Mouse (Mus musculus): ENCODE measurements around the gene Col20a1. TPM values are rescaled to one million over a fixed set of nuclear protein-coding genes. Genes with fewer than 3 reads are reported as not detected.

Col20a1 gene
- polyA plus RNA-seq, 1 experiment = 0.24 TPM

DNA sequence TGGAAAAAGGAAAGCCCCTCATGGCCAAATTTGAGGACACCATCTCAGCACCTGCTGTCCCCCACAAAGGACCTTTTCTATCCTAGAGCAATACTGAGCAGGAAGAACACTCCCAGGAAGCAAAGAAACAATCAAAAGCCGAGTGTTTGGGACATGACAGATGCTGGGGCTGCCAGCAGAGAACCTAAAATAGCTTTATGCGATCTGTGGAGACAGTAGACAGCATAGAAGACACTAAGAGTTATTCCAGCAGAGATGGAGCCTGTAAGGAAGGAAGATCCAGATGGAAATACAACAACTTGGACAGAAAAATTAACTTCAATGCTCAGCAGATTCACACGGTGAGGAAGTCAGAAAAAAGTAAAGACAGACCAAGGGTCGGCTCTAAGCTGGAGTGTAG is 79.5 kb downstream of the Col20a1 start:
- Histone ChIP-seq H3K4me2 (ENCODE audit: low read depth) (no peak overlapping the region), H3K4me3 (no peak overlapping the region), H3ac (ENCODE audit: control insufficient read depth, insufficient read length) (no peak overlapping the region), H3K27me3 (ENCODE audit: control insufficient read depth, insufficient read depth, insufficient read length) (peaks cover 39% of the 10 kb centered on the region), H3K36me3 (ENCODE audit: control insufficient read depth, insufficient read depth) (no peaks in the 10 kb centered on the region), H3K79me2 (ENCODE audit: control insufficient read depth, insufficient read depth) (no peaks in the 10 kb centered on the region)
- TF ChIP-seq POLR2A (IDR thresholded peaks at IDR 0.05; ENCODE audit: insufficient read length, low read depth) = no peak
- no peak for TF ChIP-seq USF1 (IDR thresholded peaks at IDR 0.05; ENCODE audit: low read depth)
- TF ChIP-seq MAX (IDR thresholded peaks at IDR 0.05; ENCODE audit: low read depth) = no peak
- TF ChIP-seq MYOD1 (IDR thresholded peaks at IDR 0.05; ENCODE audit: control insufficient read depth in 1 of 3, insufficient read length in 2 of 3, low read depth in 2 of 3) = no peak
- TF ChIP-seq SRF (IDR thresholded peaks at IDR 0.05; ENCODE audit: control insufficient read depth, insufficient read length, low read depth) = no peak
- TF ChIP-seq MYOG (IDR thresholded peaks at IDR 0.05; ENCODE audit: control insufficient read depth in 1 of 3, insufficient read depth in 1 of 3, insufficient read length in 2 of 3, low read depth in 2 of 3) = no peak
- no peak for TF ChIP-seq CEBPB (IDR thresholded peaks at IDR 0.05; ENCODE audit: insufficient read depth, poor library complexity, severe bottlenecking)
- no peak for TF ChIP-seq TCF12 (IDR thresholded peaks at IDR 0.05; ENCODE audit: insufficient read depth, poor library complexity, severe bottlenecking)
- TF ChIP-seq E2F4 (IDR thresholded peaks at IDR 0.05; ENCODE audit: insufficient read depth) = no peak
- TF ChIP-seq POLR2AphosphoS2 (IDR thresholded peaks at IDR 0.05; ENCODE audit: insufficient read length, low read depth) = no peak
- TF ChIP-seq TCF3 (IDR thresholded peaks at IDR 0.05; ENCODE audit: insufficient read length, low read depth) = no peak
- TF ChIP-seq REST (IDR thresholded peaks at IDR 0.05; ENCODE audit: insufficient read depth, insufficient read length) = no peak

Other genes with a start within 250 kb of the Col20a1 start
- gene Bhlhe23, start 209.6 kb upstream of the Col20a1 start, polyA plus RNA-seq (2012; fragmentation: generic; extraction: Trizol) = not detected
- gene Ythdf1, start 65.6 kb upstream of the Col20a1 start, polyA plus RNA-seq (2012; fragmentation: generic; extraction: Trizol) = 34.5 TPM
- gene Birc7, start 57.5 kb upstream of the Col20a1 start, polyA plus RNA-seq (2012; fragmentation: generic; extraction: Trizol) = not detected
- not detected for gene Nkain4, start 31.8 kb upstream of the Col20a1 start, polyA plus RNA-seq (2012; fragmentation: generic; extraction: Trizol)
- gene Arfgap1, start 19.3 kb upstream of the Col20a1 start, polyA plus RNA-seq (2012; fragmentation: generic; extraction: Trizol) = 55.4 TPM
- not detected for gene Chrna4, start 57.0 kb downstream of the Col20a1 start, polyA plus RNA-seq (2012; fragmentation: generic; extraction: Trizol)
- not detected for gene Kcnq2, start 148.8 kb downstream of the Col20a1 start, polyA plus RNA-seq (2012; fragmentation: generic; extraction: Trizol)
- gene Eef1a2, start 170.5 kb downstream of the Col20a1 start, polyA plus RNA-seq (2012; fragmentation: generic; extraction: Trizol) = 0.60 TPM
- 43.4 TPM for gene Ppdpf, start 200.7 kb downstream of the Col20a1 start, polyA plus RNA-seq (2012; fragmentation: generic; extraction: Trizol)
- gene Ptk6, start 216.3 kb downstream of the Col20a1 start, polyA plus RNA-seq (2012; fragmentation: generic; extraction: Trizol) = 0.01 TPM
- not detected for gene Srms, start 226.7 kb downstream of the Col20a1 start, polyA plus RNA-seq (2012; fragmentation: generic; extraction: Trizol)
- not detected for gene Fndc11, start 233.5 kb downstream of the Col20a1 start, polyA plus RNA-seq (2012; fragmentation: generic; extraction: Trizol)